ENCODE assay signal across 26 mouse cellular contexts in the genomic region with DNA sequence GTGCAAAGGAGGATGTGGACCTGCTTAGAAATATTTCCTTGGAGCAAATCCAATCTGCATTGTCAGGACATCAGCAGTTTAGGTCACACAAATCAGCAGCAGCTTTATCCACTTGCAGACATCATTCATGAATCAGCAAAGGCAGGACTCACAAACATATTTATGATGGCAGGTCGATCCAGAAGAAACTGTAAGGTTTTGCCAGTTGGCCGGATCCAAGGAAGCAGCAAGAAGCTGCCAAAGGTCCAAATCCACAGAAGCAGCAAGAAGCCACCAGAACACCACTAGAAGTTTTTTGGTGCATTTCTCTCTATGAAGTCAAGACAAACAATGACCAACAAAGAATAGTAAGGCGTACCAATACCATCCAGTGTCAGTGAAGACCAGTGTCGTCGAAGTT.
"Had no signal": no experiment of that assay in that cellular context is flagged by ENCODE, and none has a peak within 500 bp of the region (broad histone marks: within the 10 kb centered on the region; RNA-seq: fewer than 3 reads in every experiment).

No protein-coding gene starts in this region.

- ATAC-seq: hindbrain, postnatal 0 days; intestine, embryonic 16.5 days; liver, embryonic 12.5 days had no signal

- H3K9me3 ChIP-seq: hindbrain, embryonic 15.5 days; limb, embryonic 15.5 days had no signal

- H3K4me2 ChIP-seq: heart, embryonic 11.5 days; heart, embryonic 13.5 days; heart, embryonic 15.5 days; hindbrain, embryonic 13.5 days; hindbrain, embryonic 15.5 days; kidney, embryonic 15.5 days; limb, embryonic 13.5 days; limb, embryonic 15.5 days; liver, embryonic 12.5 days had no signal

- H3K27me3 ChIP-seq: heart, embryonic 13.5 days; heart, embryonic 15.5 days; hindbrain, embryonic 13.5 days; hindbrain, embryonic 15.5 days; kidney, embryonic 15.5 days; limb, embryonic 13.5 days; limb, embryonic 15.5 days; liver, embryonic 12.5 days had no signal

- DNase-seq: gastrocnemius, postnatal 14 days; gastrocnemius, postnatal 36 days; heart, adult 18-20 months; heart, postnatal 14 days; heart, postnatal 36 days; kidney, adult 11 months; kidney, adult 2 months; kidney, adult 9 months; kidney, postnatal 14 days; kidney, postnatal 36 days; layer of hippocampus, adult 9-11 months; layer of hippocampus, postnatal 36 days; left cerebral cortex, postnatal 4 days had no signal

- H3K27ac ChIP-seq: heart, embryonic 13.5 days; heart, embryonic 15.5 days; hindbrain, embryonic 13.5 days; hindbrain, embryonic 15.5 days; hindbrain, postnatal 0 days; kidney, embryonic 15.5 days; kidney, postnatal 0 days; limb, embryonic 13.5 days; limb, embryonic 15.5 days; liver, embryonic 12.5 days; liver, embryonic 14.5 days had no signal

- H3K4me3 ChIP-seq: heart, embryonic 13.5 days; heart, embryonic 15.5 days; hindbrain, embryonic 13.5 days; hindbrain, embryonic 15.5 days; kidney, embryonic 15.5 days; limb, embryonic 13.5 days; limb, embryonic 15.5 days; liver, embryonic 12.5 days had no signal

- H3K4me1 ChIP-seq: heart, embryonic 13.5 days; heart, embryonic 15.5 days; hindbrain, embryonic 13.5 days; hindbrain, embryonic 15.5 days; kidney, embryonic 15.5 days; limb, embryonic 13.5 days; limb, embryonic 15.5 days; liver, embryonic 12.5 days had no signal

- H3K9ac ChIP-seq: heart, embryonic 13.5 days; heart, embryonic 15.5 days; hindbrain, embryonic 13.5 days; hindbrain, embryonic 15.5 days; kidney, embryonic 15.5 days; limb, embryonic 13.5 days; limb, embryonic 15.5 days; liver, embryonic 12.5 days; liver, embryonic 14.5 days had no signal
